Mouse (Mus musculus) spleen, adult 2 months (tissue): Measurements from ENCODE around the gene Cryab.

Experiments used
- CTCF ChIP-seq: fragments of 200-500 bp; IDR thresholded peaks from 2 replicates; pipeline ENCODE4 v1.5.1; 2011; ENCODE audit warnings: mild to moderate bottlenecking, inconsistent platforms; ENCODE audit not compliant: insufficient read depth, insufficient read length, insufficient replicate concordance; ENCODE audit errors: extremely low read depth
- POLR2A ChIP-seq: fragments of 200-500 bp; IDR thresholded peaks from 2 replicates; pipeline ENCODE4 v1.6.1; 2011; ENCODE audit warnings: low read depth, low read length, inconsistent platforms

DNA sequence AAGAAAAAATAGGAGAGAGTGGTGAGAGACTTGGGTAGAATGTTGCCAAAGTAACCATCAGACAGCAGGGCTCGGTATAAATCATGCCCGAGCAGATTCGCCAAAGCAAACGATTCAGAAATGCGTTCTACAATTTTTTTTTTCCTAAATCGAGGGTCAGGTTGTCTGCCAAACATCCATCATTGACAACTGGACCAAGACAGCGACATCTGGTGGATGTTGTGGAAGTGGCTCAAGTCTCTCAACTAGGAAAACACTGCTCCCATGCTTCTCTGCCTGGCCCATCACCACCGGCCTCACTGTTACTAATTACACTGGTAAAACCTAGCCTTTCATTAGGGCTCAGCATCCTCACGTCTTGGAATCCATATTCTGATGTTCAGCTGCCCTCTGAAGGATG, 16.1 kb upstream of the Cryab start:
- TF ChIP-seq CTCF (peak; percentile 31; the same call in 1 of the 2 replicates), POLR2A (no peak)
